Mouse (Mus musculus) midbrain, embryonic 14.5 days (tissue): ENCODE data around the gene Aff3. TPM values are rescaled to one million over a fixed set of nuclear protein-coding genes. Genes with fewer than 3 reads are reported as not detected.

Experiments used
- ATAC-seq: fragments of 200-750 bp; cut with Nextera tagmentation; 2 replicates; pipeline ENCODE4 v1.8.0; 2017; ENCODE audit warnings: moderate number of reproducible peaks, moderate library complexity; ENCODE audit not compliant: low FRiP score, low TSS enrichment
- DNase-seq: peaks from one replicate; pipeline ENCODE4 v3.0.0-alpha.2; 2015
- H3K27ac ChIP-seq: fragments of 300-500 bp; sonication (generic); replicated peaks from 2 replicates; pipeline ENCODE4 v1.5.1; 2014; ENCODE audit warnings: mild to moderate bottlenecking, low read depth, low read length, moderate library complexity
- H3K27me3 ChIP-seq: fragments of 300-500 bp; sonication (generic); 2 replicates; pipeline ENCODE4 v1.6.1; 2014; ENCODE audit warnings: low read length, control low read depth, mixed read lengths; ENCODE audit not compliant: control insufficient read depth, insufficient read depth
- H3K36me3 ChIP-seq: fragments of 300-500 bp; sonication (generic); 2 replicates; pipeline ENCODE4 v1.6.1; 2014; ENCODE audit warnings: low read length, control low read depth; ENCODE audit not compliant: control insufficient read depth, insufficient read depth
- H3K4me1 ChIP-seq: fragments of 300-500 bp; sonication (generic); 2 replicates; pipeline ENCODE4 v1.6.1; 2014; ENCODE audit warnings: mild to moderate bottlenecking, antibody characterized with exemption, low read length, control low read depth; ENCODE audit not compliant: control insufficient read depth, insufficient read depth
- H3K4me2 ChIP-seq: fragments of 300-500 bp; sonication (generic); 2 replicates; pipeline ENCODE4 v1.6.1; 2014; ENCODE audit warnings: mild to moderate bottlenecking, low read length, moderate library complexity
- H3K4me3 ChIP-seq: fragments of 300-500 bp; sonication (generic); replicated peaks from 2 replicates; pipeline ENCODE4 v1.5.1; 2014; ENCODE audit warnings: low read depth, low read length
- H3K9ac ChIP-seq: fragments of 300-500 bp; sonication (generic); replicated peaks from 2 replicates; pipeline ENCODE4 v1.6.1; 2014; ENCODE audit warnings: mild to moderate bottlenecking, low read length, moderate library complexity
- H3K9me3 ChIP-seq: fragments of 300-500 bp; sonication (generic); 2 replicates; pipeline ENCODE4 v1.6.1; 2016; ENCODE audit warnings: low read length, control low read depth, mixed read lengths; ENCODE audit not compliant: control insufficient read depth
- WGBS: fragments of 180-500 bp; shearing (Covaris S2); extraction: QIAGEN DNeasy Blood & Tissue Kit; methylation state at CpG from one replicate; pipeline ENCODE4 v1.1.7; 2014; 5-methylcytosine and 5-hydroxymethylcytosine counted together
- polyA plus RNA-seq: library from polyadenylated mRNA; unstranded; fragments of >200 nt; fragmentation: Nextera tagmentation; extraction: Ambion mirVana; gene quantifications from 2 replicates; pipeline ENCODE4 v1.2.1, GENCODE M21; 2014

The Aff3 gene
- polyA plus RNA-seq, 1 experiment from 2014 or later: 20.3 TPM

DNA sequence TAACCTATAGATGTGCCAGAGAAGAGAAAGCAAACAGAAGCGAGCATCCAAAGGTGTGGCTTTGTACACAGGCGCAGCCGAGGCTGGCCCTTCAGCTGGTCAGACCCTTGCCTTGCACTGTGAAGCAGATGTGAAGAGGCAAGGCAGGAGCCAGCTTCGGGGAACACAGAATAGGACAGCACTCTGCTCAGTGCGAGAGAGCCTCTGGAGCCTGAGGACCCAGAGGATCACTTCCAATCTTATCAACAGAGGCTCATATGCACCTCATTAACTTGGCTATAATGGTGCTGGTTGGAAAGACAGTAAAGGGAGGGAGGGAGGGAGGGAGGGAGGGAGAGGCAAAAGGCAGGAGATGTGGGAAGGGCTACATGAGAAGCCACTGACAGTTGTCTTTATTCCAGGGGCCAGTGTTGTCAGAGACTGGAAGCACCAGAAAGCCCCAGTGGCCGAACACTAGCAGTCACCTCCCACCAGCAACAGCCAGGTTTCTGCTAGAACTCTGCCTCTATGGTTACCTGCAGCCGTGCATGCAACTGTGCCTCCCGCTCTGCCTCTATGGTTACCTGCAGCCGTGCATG is 98.6 kb downstream of the Aff3 start:
- no peaks in the 10 kb centered on the region for H3K36me3 ChIP-seq
- H3K4me3 ChIP-seq: no peak overlapping the region
- 24% methylated on average over 8 of the region's 9 CpGs for WGBS
- no peaks in the 10 kb centered on the region for H3K9me3 ChIP-seq
- DNase-seq (peak; percentile 39), ATAC-seq (no peak; the same call in 1 of the 2 replicates)
- peak overlapping the region; percentile 76 for H3K27ac ChIP-seq
- peak overlapping the region; percentile 28 for H3K4me2 ChIP-seq
- H3K27me3 ChIP-seq: no peaks in the 10 kb centered on the region
- no peak overlapping the region for H3K9ac ChIP-seq
- peaks cover 61% of the 10 kb centered on the region for H3K4me1 ChIP-seq

DNA sequence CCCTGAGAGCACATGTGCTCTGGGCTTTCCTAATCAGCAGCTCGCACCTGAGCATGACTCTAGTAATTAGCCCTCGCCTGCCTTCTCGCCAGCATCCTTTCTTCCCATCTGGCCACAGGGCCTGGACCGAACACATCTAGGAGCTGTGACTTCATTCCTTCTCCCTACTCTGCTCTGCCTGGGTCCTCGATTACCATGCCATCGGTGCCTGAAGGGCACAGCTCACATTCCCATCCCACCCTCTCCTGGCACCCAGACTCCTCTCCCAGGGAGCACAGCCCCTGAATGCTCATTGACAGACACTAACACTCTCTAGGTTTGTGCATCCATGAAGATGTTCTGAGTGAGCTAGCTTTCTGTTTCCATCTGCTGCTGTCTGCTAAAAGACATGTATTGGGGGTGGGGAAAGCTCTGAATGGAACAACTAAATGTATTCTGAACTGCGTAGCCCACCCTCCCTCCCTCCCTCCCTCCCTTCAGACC is 99.4 kb downstream of the Aff3 start:
- H3K4me1 ChIP-seq: peaks cover 67% of the 10 kb centered on the region

DNA sequence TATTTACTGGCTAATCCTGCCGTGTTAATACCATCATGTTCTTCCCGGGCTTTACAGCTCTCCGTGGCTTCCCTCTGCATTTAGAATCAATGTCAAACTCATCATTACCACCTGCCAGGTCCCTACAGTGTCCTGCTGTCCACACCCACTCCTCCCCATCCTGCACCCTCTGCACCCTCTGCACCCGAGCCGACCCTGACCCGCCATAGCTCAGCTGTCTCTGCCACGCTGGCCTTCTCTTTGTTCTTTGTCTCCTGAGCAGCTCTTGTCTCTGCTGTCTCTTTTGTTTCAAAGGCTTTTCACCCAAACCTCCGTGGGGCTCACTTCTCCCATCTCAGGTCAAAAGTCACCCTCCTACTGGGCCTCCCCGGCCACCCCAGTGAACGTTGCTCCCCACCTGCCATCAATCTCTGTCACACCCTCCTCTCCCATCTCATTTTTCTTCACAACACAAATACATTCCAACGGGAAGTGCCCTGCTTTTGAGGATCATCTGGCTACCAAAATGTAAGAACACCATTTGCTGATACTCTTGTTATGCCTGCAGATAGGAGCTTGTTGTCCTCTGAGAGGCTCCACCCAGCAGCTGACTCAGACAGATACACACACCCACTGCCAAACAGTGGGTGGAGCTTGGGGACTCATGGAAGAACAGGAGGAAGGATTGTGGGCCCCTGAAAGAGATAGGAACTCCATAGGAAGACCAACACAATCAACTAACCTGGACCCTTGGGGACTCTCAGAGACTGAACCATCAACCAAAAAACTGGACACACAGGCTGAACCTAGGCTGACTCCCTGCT is 102.2 kb downstream of the Aff3 start:
- Histone ChIP-seq H3K9ac (peak overlapping the region; percentile 7; the same call in 1 of the 2 replicates), H3K27ac (peak overlapping the region; percentile 78), H3K4me3 (no peak overlapping the region), H3K27me3 (no peaks in the 10 kb centered on the region), H3K4me1 (peaks cover 53% of the 10 kb centered on the region), H3K36me3 (no peaks in the 10 kb centered on the region), H3K4me2 (peak overlapping the region; percentile 23), H3K9me3 (no peaks in the 10 kb centered on the region)
- DNase-seq (peak; percentile 32), ATAC-seq (no peak)
- 9% methylated on average over 11 of the region's 11 CpGs for WGBS

More for the DNA sequence above, 99.4 kb downstream of the Aff3 start:
- ATAC-seq (peak; percentile 66; the same call in 1 of the 2 replicates), DNase-seq (peak; percentile 67)
- H3K9ac ChIP-seq: no peak overlapping the region; the same call in 1 of the 2 replicates
- peak overlapping the region; percentile 28; the same call in 1 of the 2 replicates for H3K4me2 ChIP-seq
- no peaks in the 10 kb centered on the region for H3K27me3 ChIP-seq
- H3K4me3 ChIP-seq: no peak overlapping the region
- H3K36me3 ChIP-seq: no peaks in the 10 kb centered on the region
- H3K27ac ChIP-seq: peak overlapping the region; percentile 76
- H3K9me3 ChIP-seq: no peaks in the 10 kb centered on the region
- WGBS: 15% methylated on average over 7 of the region's 7 CpGs

DNA sequence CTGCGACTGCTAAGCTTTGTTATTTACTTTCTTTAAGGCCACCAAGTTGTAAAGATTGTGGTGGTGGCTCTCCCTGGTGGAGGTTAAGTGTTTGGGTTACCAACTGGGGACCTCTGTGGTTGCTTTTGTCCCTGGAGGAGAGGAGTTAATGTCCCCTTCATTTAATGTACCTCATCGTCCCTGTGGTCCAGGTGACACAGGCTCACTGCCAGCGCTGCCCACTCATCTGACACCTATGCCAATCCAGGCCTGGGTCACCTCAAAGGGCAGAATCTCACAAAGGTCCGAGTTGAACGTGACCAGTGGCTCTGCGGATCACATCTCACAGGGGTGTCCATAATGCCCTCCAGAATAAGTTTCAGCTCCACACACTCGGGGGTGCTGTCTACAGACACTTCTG is 103.4 kb downstream of the Aff3 start:
- H3K4me1 ChIP-seq: peaks cover 45% of the 10 kb centered on the region
- H3K9me3 ChIP-seq: no peaks in the 10 kb centered on the region
- H3K4me3 ChIP-seq: no peak overlapping the region
- no peak overlapping the region for H3K9ac ChIP-seq
- ATAC-seq: 0 out of 2 replicates have a peak, but pooled peaks have one; percentile 5
- DNase-seq: no peak
- H3K36me3 ChIP-seq: no peaks in the 10 kb centered on the region
- no peaks in the 10 kb centered on the region for H3K27me3 ChIP-seq
- H3K4me2 ChIP-seq: no peak overlapping the region
- H3K27ac ChIP-seq: peak overlapping the region; percentile 78
- 68% methylated on average over 7 of the region's 7 CpGs for WGBS

DNA sequence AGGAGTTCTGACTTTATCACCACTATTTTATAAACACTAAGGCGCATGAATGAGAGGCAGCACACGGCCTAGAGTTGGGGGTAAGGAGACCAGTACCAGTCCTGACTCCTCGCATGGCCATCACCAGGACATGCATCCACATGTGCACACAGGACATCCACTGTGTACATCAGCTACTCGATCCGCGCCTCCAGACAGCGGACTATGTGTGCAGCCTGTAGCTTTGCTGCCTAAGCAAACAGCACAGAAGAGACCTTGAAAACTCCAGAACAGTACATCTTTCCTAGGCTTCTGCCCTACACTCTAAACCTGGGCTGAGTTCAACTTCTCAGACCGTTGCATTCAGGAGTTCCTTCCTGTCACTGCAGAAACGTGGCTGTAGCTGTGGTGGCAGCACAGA is 104.1 kb downstream of the Aff3 start:
- H3K27ac ChIP-seq: 0 out of 2 replicates have a peak overlapping the region, but pooled peaks have one; percentile 78
- WGBS: 86% methylated on average over 9 of the region's 9 CpGs
- no peak overlapping the region for H3K4me3 ChIP-seq

DNA sequence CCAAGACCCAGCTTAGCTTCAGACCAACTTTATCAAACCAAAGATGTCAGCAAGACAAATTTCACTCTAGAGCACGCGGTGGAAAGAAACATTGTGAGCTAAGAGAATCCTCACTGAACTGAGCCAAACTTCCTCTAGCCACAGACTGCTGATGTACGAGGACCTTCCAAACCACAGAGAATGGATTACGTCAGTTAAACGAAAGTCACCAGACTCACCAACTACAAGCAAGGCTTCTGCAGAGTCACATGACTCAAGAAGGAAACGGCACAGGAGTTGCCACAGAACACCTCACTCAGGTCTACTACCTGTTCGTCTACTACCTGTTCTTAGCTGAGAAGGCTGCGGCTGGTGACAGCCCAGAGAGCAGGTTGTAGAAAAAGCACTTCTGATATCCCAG is 107.1 kb downstream of the Aff3 start:
- Histone ChIP-seq H3K27ac (no peak overlapping the region), H3K9me3 (no peaks in the 10 kb centered on the region), H3K4me1 (peaks cover 21% of the 10 kb centered on the region), H3K4me2 (no peak overlapping the region), H3K27me3 (no peaks in the 10 kb centered on the region), H3K4me3 (no peak overlapping the region), H3K9ac (no peak overlapping the region), H3K36me3 (no peaks in the 10 kb centered on the region)
- ATAC-seq (no peak), DNase-seq (no peak)
- WGBS: 91% methylated on average over 8 of the region's 8 CpGs

More for the DNA sequence above, 104.1 kb downstream of the Aff3 start:
- ATAC-seq (no peak), DNase-seq (no peak)
- H3K4me1 ChIP-seq: peaks cover 39% of the 10 kb centered on the region
- H3K27me3 ChIP-seq: no peaks in the 10 kb centered on the region
- H3K36me3 ChIP-seq: no peaks in the 10 kb centered on the region
- H3K4me2 ChIP-seq: no peak overlapping the region
- H3K9me3 ChIP-seq: no peaks in the 10 kb centered on the region
- H3K9ac ChIP-seq: no peak overlapping the region

DNA sequence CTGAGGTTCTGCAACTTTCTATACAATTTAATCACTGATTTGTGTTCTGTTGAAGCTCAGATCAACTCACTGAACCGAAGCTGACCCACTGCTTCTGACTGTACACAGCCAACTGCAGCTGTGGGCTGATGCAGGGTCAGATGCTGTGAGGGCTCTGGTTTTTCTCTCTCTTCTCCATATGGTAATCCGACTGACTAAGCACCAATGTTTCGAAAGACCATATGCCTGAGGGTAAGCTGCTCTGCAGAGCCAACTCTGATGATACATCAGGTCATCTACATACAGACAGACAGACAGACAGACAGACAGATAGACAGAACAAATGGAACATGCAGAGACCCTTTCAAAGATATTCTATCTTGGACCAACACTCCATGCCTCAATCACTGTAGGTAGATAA is 110.2 kb downstream of the Aff3 start:
- WGBS: 89% methylated on average over 3 of the region's 3 CpGs
- no peaks in the 10 kb centered on the region for H3K27me3 ChIP-seq
- H3K9me3 ChIP-seq: no peaks in the 10 kb centered on the region
- ATAC-seq (no peak), DNase-seq (no peak)
- 0 out of 2 replicates have a peak, but pooled peaks cover 2% of the 10 kb centered on the region for H3K4me1 ChIP-seq
- no peak overlapping the region for H3K9ac ChIP-seq
- H3K4me3 ChIP-seq: no peak overlapping the region
- no peak overlapping the region for H3K4me2 ChIP-seq
- no peak overlapping the region for H3K27ac ChIP-seq
- no peaks in the 10 kb centered on the region for H3K36me3 ChIP-seq

DNA sequence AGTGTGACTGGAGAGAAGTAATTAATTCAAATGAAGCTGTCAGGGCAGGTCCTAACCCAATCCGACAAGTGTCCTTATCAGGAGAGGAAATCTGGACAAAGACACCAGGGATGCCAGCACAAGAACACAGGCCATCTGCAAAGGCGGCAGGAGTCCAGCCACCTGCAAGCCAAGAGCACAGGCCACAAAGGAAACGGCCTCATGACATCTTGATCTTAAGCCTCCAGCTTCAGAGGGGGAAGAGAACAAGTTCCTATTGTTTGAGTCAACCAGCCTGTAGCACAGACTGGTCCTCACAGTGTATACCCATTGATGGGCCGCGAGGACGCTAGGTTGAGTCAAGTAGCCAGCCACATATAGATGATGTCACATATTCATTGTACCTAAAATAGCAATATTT is 111.7 kb downstream of the Aff3 start:
- Histone ChIP-seq H3K36me3 (no peaks in the 10 kb centered on the region), H3K4me2 (no peak overlapping the region), H3K27me3 (no peaks in the 10 kb centered on the region), H3K4me3 (no peak overlapping the region), H3K4me1 (0 out of 2 replicates have a peak, but pooled peaks cover 2% of the 10 kb centered on the region), H3K9ac (no peak overlapping the region), H3K9me3 (no peaks in the 10 kb centered on the region), H3K27ac (no peak overlapping the region)
- ATAC-seq (no peak), DNase-seq (no peak)
- 30% methylated on average over 6 of the region's 6 CpGs for WGBS
